Mouse (Mus musculus): Measurements from ENCODE around the gene Eif2b1. TPM values are rescaled to one million over a fixed set of nuclear protein-coding genes. Genes with fewer than 3 reads are reported as not detected.
"Not testable (repeated sequence)": the region's sequence is repeated elsewhere in the genome, so short reads cannot be mapped to it uniquely, and the experiment has no call there.

Eif2b1 gene
- polyA plus RNA-seq, 1 experiment from 2014 or later: 87.3 TPM

DNA sequence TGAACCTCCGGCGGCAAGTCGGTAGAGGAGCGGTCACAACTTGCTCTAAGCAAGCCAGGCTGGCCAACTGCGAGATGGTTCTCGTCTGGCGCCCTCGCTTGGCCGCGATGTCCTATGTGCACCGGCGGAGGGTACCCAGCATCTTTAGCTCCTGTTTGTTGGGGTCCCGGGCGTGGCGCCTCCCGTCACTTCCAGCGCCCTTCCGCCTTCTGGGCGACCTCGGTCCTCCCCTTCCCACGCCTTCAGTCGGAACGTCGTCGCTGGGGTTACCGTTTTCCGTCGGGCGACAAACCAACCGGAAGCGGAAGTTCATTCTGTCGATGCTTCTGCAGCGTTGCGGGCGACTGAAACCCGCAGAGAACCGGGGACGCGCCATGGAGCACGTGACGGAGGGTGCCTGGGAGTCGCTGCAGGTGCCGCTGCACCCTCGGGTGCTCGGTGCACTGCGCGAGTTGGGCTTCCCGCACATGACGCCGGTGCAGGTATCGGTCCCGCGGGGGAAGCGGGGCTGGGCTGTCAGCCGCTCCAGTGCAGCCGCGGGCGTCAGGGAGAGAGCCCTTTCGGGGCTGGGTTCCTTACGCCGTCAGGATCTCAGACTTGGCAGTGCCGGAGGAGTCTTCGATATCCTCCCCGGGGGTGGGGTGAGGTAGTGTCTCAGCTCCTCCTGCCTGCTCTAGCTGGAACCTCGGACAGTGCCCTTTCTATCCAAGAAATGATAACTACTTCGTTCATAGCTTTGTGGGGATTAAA is 26.2 kb downstream of the Eif2b1 start, which contains the start of gene Ddx55:
Ddx55 (plus strand) TSS at position 307 of the 750 bp plus-strand sequence.
- Histone ChIP-seq H3K4me3 (ENCODE audit: low read depth, low read length) (peak within 1 kb of the TSS; percentile 89), H3K36me3 (ENCODE audit: control insufficient read depth, insufficient read depth, low read length) (peaks cover 17% of the 10 kb centered on the region; the same call in 1 of the 2 replicates), H3K4me2 (peak within 1 kb of the TSS; percentile 80), H3K4me1 (ENCODE audit: control insufficient read depth, insufficient read depth, low read length) (peaks cover 5% of the 10 kb centered on the region; the same call in 1 of the 2 replicates), H3K27me3 (ENCODE audit: control insufficient read depth, insufficient read depth, low read length) (no peaks in the 10 kb centered on the region), H3K27ac (ENCODE audit: low read depth, low read length) (peak within 1 kb of the TSS; percentile 67), H3K9ac (ENCODE audit: low read length) (peak within 1 kb of the TSS; percentile 78), H3K9me3 (ENCODE audit: control insufficient read depth, low read length) (no peaks in the 10 kb centered on the region)
- under 1% methylated on average over 65 of the region's 66 CpGs for whole genome bisulfite sequencing
- peak; percentile 85 for ATAC-seq (ENCODE audit: low FRiP score)
- DNase-seq (ENCODE audit: low spot score, missing footprints): peak; percentile 98

DNA sequence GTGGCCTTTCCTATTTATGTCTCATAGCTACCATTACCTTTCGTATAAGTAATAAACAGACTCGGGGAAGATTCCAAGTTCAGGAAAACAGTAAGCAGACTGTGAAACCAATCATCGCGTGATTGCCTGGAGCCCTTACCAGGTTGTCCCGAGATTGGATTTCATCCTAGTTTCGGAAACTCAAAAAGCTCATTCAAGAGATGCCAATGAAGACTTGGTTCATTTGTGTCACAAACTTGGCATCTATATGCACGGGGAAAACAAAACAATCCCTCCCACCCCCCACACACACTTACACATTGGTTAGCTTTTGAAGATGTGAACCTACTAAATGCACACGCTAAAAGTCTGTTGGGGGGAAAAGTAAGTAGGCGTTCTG is 26.8 kb downstream of the Eif2b1 start:
- peak overlapping the region; percentile 78 for H3K9ac ChIP-seq (ENCODE audit: low read length)
- H3K27ac ChIP-seq (ENCODE audit: low read depth, low read length): peak overlapping the region; percentile 67
- H3K4me1 ChIP-seq (ENCODE audit: control insufficient read depth, insufficient read depth, low read length): peaks cover 5% of the 10 kb centered on the region; the same call in 1 of the 2 replicates
- H3K27me3 ChIP-seq (ENCODE audit: control insufficient read depth, insufficient read depth, low read length): no peaks in the 10 kb centered on the region
- WGBS: 16% methylated on average over 9 of the region's 9 CpGs
- H3K4me2 ChIP-seq: peak overlapping the region; percentile 80
- no peaks in the 10 kb centered on the region for H3K9me3 ChIP-seq (ENCODE audit: control insufficient read depth, low read length)
- ATAC-seq (ENCODE audit: low FRiP score) (no peak; the same call in 1 of the 2 replicates), DNase-seq (ENCODE audit: low spot score, missing footprints) (peak; percentile 90)
- peaks cover 17% of the 10 kb centered on the region; the same call in 1 of the 2 replicates for H3K36me3 ChIP-seq (ENCODE audit: control insufficient read depth, insufficient read depth, low read length)
- H3K4me3 ChIP-seq (ENCODE audit: low read depth, low read length): peak overlapping the region; percentile 89

DNA sequence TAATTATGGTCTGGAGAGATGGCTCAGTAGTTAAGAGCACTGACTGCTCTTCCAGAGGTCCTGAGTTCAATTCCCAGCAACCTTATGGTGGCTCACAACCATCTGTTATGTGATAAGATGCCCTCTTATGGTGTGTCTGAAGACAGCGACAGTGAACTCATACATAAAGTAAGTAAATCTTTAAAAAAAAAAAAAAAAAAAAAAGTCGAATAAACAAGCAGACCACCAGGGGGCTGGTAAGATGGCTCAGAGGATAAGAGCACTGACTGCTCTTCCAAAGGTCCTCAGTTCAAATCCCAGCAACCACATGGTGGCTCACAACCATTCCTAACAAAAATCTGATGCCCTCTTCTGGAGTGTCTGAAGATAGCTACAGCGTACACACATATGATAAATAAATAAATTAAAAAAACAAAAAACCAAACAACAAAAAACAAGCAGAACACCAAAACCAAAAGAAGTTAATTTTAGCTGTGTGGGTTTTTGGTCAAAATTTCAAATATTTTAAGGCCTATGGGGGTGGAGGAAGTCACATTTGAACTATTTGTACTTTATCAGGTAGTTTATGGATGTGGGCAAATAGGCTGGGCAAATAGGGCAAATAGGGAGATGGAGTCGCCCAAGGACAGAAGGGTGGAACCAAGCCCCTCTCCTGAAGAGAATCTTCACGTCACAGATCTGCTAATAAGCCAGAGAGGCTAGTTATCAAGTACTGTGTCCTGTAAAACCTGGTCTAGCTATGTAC is 27.4 kb downstream of the Eif2b1 start:
- H3K27me3 ChIP-seq (ENCODE audit: control insufficient read depth, insufficient read depth, low read length); H3K27ac ChIP-seq (ENCODE audit: low read depth, low read length); ATAC-seq (ENCODE audit: low FRiP score); H3K9me3 ChIP-seq (ENCODE audit: control insufficient read depth, low read length); H3K4me1 ChIP-seq (ENCODE audit: control insufficient read depth, insufficient read depth, low read length): not testable (repeated sequence)
- Histone ChIP-seq H3K36me3 (ENCODE audit: control insufficient read depth, insufficient read depth, low read length) (peaks cover 14% of the 10 kb centered on the region), H3K4me2 (peak overlapping the region; percentile 80), H3K9ac (ENCODE audit: low read length) (peak overlapping the region; percentile 78), H3K4me3 (ENCODE audit: low read depth, low read length) (peak overlapping the region; percentile 89)
- DNase-seq (ENCODE audit: low spot score, missing footprints): peak; percentile 84
- WGBS: 43% methylated on average over 5 of the region's 5 CpGs

DNA sequence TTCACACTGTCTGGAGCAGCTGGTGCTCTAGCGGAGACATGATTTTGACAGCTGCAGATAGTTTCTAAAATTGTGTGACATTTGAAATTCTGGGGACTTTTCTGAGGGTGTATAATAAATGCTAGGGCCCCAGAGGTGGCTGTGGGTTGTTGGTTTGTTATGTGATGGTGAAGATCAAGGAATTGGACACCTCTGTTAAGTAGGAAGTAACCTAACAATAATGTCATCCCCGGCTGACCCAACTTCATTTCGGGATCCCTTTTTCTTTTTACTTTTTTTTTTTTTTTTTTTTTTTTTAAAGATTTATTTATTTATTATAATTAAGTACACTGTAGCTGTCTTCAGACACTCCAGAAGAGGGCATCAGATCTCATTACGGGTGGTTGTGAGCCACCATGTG is 28.2 kb downstream of the Eif2b1 start:
- not testable (repeated sequence) for H3K27me3 ChIP-seq (ENCODE audit: control insufficient read depth, insufficient read depth, low read length); H3K4me1 ChIP-seq (ENCODE audit: control insufficient read depth, insufficient read depth, low read length); H3K4me3 ChIP-seq (ENCODE audit: low read depth, low read length); H3K9ac ChIP-seq (ENCODE audit: low read length); H3K27ac ChIP-seq (ENCODE audit: low read depth, low read length); ATAC-seq (ENCODE audit: low FRiP score); H3K9me3 ChIP-seq (ENCODE audit: control insufficient read depth, low read length); H3K4me2 ChIP-seq
- peak; percentile 81 for DNase-seq (ENCODE audit: low spot score, missing footprints)
- 82% methylated on average over 4 of the region's 4 CpGs for WGBS
- peaks cover 16% of the 10 kb centered on the region for H3K36me3 ChIP-seq (ENCODE audit: control insufficient read depth, insufficient read depth, low read length)

DNA sequence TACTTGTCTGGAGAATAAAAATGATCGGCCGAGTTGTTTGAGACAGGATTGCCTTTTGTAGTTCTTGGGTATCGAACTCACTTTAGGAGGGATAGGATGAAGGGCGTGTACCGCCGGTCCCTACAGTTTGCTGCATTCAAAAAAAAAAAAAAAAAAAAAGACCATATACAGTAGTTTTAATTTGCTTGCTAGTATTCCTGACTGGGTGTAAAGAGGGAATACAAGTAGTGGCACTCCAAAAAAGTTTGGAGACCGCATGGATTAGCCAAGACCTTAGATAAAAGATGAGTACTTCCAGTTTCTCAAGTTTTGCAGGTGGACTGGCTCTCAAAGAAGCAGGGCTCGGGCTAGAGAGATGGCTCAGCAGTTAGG is 37.3 kb downstream of the Eif2b1 start:
- WGBS: 13% methylated on average over 8 of the region's 8 CpGs
- Histone ChIP-seq H3K27ac (ENCODE audit: low read depth, low read length) (no peak overlapping the region), H3K9ac (ENCODE audit: low read length) (peak overlapping the region; percentile 86), H3K4me2 (peak overlapping the region; percentile 52), H3K27me3 (ENCODE audit: control insufficient read depth, insufficient read depth, low read length) (no peaks in the 10 kb centered on the region), H3K9me3 (ENCODE audit: control insufficient read depth, low read length) (no peaks in the 10 kb centered on the region), H3K4me3 (ENCODE audit: low read depth, low read length) (peak overlapping the region; percentile 96), H3K4me1 (ENCODE audit: control insufficient read depth, insufficient read depth, low read length) (peaks cover 12% of the 10 kb centered on the region), H3K36me3 (ENCODE audit: control insufficient read depth, insufficient read depth, low read length) (peaks cover 14% of the 10 kb centered on the region)
- ATAC-seq (ENCODE audit: low FRiP score) (no peak), DNase-seq (ENCODE audit: low spot score, missing footprints) (no peak)

DNA sequence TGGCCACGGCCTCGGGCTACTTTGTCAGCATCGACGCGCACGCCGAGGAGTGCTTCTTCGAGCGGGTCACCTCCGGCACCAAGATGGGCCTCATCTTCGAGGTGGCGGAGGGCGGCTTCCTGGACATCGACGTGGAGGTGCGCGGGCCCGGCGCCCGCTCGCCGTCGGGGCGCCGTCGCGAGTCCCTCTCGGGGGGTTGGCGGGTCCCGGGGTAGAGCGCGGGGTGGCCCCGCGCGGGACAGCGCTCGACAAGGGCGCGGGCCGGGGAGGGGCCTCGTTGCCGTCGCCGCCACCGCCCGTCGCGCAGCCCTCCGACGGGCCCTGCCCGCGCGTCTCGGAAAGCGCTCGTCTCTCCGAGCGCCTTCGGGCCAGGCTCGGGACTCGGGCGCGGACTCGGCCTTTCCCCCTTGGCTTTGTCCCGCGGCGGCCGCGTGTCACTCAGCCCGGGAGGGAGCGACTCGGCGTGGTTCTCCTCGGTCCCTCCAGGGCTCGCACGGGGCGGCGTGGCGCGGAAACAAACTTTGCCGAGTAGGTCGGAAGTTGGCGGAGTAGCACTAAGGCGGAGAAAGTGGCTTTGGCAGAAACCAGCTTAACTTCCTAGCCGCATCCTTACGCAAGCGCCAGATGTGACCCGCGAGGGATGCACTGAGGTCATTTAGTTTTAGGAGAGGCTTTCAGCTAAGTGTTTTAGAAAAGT is 37.9 kb downstream of the Eif2b1 start:
- Histone ChIP-seq H3K4me2 (peak overlapping the region; percentile 52), H3K9ac (ENCODE audit: low read length) (peak overlapping the region; percentile 86), H3K27me3 (ENCODE audit: control insufficient read depth, insufficient read depth, low read length) (no peaks in the 10 kb centered on the region), H3K27ac (ENCODE audit: low read depth, low read length) (peak overlapping the region; percentile 32; the same call in 1 of the 2 replicates), H3K4me3 (ENCODE audit: low read depth, low read length) (peak overlapping the region; percentile 96), H3K9me3 (ENCODE audit: control insufficient read depth, low read length) (no peaks in the 10 kb centered on the region), H3K36me3 (ENCODE audit: control insufficient read depth, insufficient read depth, low read length) (peaks cover 9% of the 10 kb centered on the region), H3K4me1 (ENCODE audit: control insufficient read depth, insufficient read depth, low read length) (peaks cover 13% of the 10 kb centered on the region)
- under 1% methylated on average over 75 of the region's 89 CpGs for WGBS
- peak; percentile 81 for ATAC-seq (ENCODE audit: low FRiP score)
- peak; percentile 94 for DNase-seq (ENCODE audit: low spot score, missing footprints)

DNA sequence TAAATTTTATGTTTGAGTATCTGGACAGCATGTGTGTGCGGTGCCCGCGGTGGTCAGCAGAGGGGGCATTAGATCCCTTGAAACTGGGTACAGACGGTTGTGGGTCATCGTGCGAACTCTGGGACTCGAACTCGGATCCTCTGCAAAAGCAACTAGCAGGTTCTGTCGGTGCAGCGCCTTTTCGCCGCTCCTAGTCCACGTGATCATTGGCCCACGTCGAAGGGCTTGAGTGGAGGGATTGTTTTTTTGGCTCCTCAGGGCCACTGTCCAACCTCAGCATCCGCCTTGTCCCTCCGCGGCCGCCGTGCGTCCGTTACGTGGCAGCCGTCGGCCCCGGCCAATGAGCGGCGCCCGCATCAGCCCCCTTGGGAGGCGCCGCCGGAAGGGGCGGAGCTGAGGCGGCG is 38.5 kb downstream of the Eif2b1 start, which contains the start of gene Tmed2:
Tmed2 (plus strand) TSS at position 313 of the 404 bp plus-strand sequence.
- no peaks in the 10 kb centered on the region for H3K9me3 ChIP-seq (ENCODE audit: control insufficient read depth, low read length)
- peak within 1 kb of the TSS; percentile 86 for H3K9ac ChIP-seq (ENCODE audit: low read length)
- peak; percentile 96 for ATAC-seq (ENCODE audit: low FRiP score)
- H3K27ac ChIP-seq (ENCODE audit: low read depth, low read length): peak within 1 kb of the TSS; percentile 32; the same call in 1 of the 2 replicates
- DNase-seq (ENCODE audit: low spot score, missing footprints): peak; percentile 99
- no peaks in the 10 kb centered on the region for H3K27me3 ChIP-seq (ENCODE audit: control insufficient read depth, insufficient read depth, low read length)
- H3K36me3 ChIP-seq (ENCODE audit: control insufficient read depth, insufficient read depth, low read length): peaks cover 8% of the 10 kb centered on the region; the same call in 1 of the 2 replicates
- peak within 1 kb of the TSS; percentile 96 for H3K4me3 ChIP-seq (ENCODE audit: low read depth, low read length)
- peak within 1 kb of the TSS; percentile 52 for H3K4me2 ChIP-seq
- H3K4me1 ChIP-seq (ENCODE audit: control insufficient read depth, insufficient read depth, low read length): peaks cover 13% of the 10 kb centered on the region
- WGBS: under 1% methylated on average over 35 of the region's 35 CpGs

DNA sequence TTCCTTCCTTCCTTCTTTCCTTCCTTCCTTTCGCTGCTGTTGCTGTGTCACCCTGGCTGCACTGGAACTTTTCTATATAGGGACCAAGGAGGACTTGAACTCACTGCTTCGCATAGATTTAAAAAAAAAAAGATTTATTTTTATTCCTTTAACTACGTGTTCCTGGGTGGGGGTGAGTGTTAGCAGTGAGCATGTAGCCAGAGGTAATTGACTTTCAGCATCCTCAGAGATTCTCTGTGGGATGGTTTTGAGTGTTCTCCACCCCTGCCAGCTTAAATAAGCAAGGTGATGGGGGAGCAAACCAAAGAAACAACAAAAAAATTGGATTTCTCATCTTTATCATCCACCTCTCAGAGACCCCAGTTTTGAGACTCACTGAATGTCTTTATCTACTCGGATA is 39.0 kb downstream of the Eif2b1 start:
- H3K27ac ChIP-seq (ENCODE audit: low read depth, low read length): no peak overlapping the region
- H3K4me2 ChIP-seq: peak overlapping the region; percentile 32; the same call in 1 of the 2 replicates
- peak overlapping the region; percentile 96 for H3K4me3 ChIP-seq (ENCODE audit: low read depth, low read length)
- peaks cover 5% of the 10 kb centered on the region; the same call in 1 of the 2 replicates for H3K36me3 ChIP-seq (ENCODE audit: control insufficient read depth, insufficient read depth, low read length)
- H3K4me1 ChIP-seq (ENCODE audit: control insufficient read depth, insufficient read depth, low read length): peaks cover 13% of the 10 kb centered on the region
- H3K9ac ChIP-seq (ENCODE audit: low read length): peak overlapping the region; percentile 53; the same call in 1 of the 2 replicates
- no peaks in the 10 kb centered on the region for H3K9me3 ChIP-seq (ENCODE audit: control insufficient read depth, low read length)
- H3K27me3 ChIP-seq (ENCODE audit: control insufficient read depth, insufficient read depth, low read length): no peaks in the 10 kb centered on the region
- DNase-seq (ENCODE audit: low spot score, missing footprints): no peak
- no peak for ATAC-seq (ENCODE audit: low FRiP score)
- WGBS: 70% methylated on average over 4 of the region's 4 CpGs

Data from midbrain, embryonic 11.5 days (tissue).